Mouse (Mus musculus) forebrain, embryonic 15.5 days (tissue): ENCODE data around the gene Klhl3. TPM values are rescaled to one million over a fixed set of nuclear protein-coding genes. Genes with fewer than 3 reads are reported as not detected.

ENCODE experiments used
- ATAC-seq: fragments of 200-750 bp; cut with Nextera tagmentation; replicated peaks from 2 replicates; pipeline ENCODE4 v1.8.0; 2017; ENCODE audit warnings: mild to moderate bottlenecking, moderate TSS enrichment, moderate library complexity
- H3K27ac ChIP-seq: fragments of 300-500 bp; sonication (generic); replicated peaks from 2 replicates; pipeline ENCODE4 v1.5.1; 2015; ENCODE audit warnings: mild to moderate bottlenecking, inconsistent platforms
- H3K27me3 ChIP-seq: fragments of 300-500 bp; sonication (generic); 2 replicates; pipeline ENCODE4 v1.6.1; 2015; ENCODE audit warnings: inconsistent platforms
- H3K36me3 ChIP-seq: fragments of 300-500 bp; sonication (generic); 2 replicates; pipeline ENCODE4 v1.6.1; 2015; ENCODE audit warnings: mild to moderate bottlenecking, inconsistent platforms
- H3K4me1 ChIP-seq: fragments of 300-500 bp; sonication (generic); 2 replicates; pipeline ENCODE4 v1.6.1; 2015; ENCODE audit warnings: inconsistent platforms
- H3K4me2 ChIP-seq: fragments of 300-500 bp; sonication (generic); replicated peaks from 2 replicates; pipeline ENCODE4 v1.6.1; 2015; ENCODE audit warnings: mild to moderate bottlenecking, inconsistent platforms
- H3K4me3 ChIP-seq: fragments of 300-500 bp; sonication (generic); 2 replicates; pipeline ENCODE4 v1.5.1; 2015; ENCODE audit warnings: mild to moderate bottlenecking, inconsistent platforms
- H3K9ac ChIP-seq: fragments of 300-500 bp; sonication (generic); replicated peaks from 2 replicates; pipeline ENCODE4 v1.6.1; 2015; ENCODE audit warnings: mild to moderate bottlenecking, inconsistent platforms
- H3K9me3 ChIP-seq: fragments of 300-500 bp; sonication (generic); 2 replicates; pipeline ENCODE4 v1.6.1; 2016; ENCODE audit warnings: inconsistent platforms
- WGBS: fragments of 180-500 bp; shearing (Covaris S2); methylation state at CpG from one replicate; pipeline ENCODE4 v1.1.7; 2015; ENCODE audit warnings: mixed read lengths; 5-methylcytosine and 5-hydroxymethylcytosine counted together
- polyA plus RNA-seq: library from polyadenylated mRNA; unstranded; fragments of >200 nt; fragmentation: Nextera tagmentation; extraction: Ambion mirVana; gene quantifications from 2 replicates; pipeline ENCODE4 v1.2.1, GENCODE M21; 2015

Klhl3 gene
- polyA plus RNA-seq, result 8.6 and 9.0 TPM in 2 replicates

DNA sequence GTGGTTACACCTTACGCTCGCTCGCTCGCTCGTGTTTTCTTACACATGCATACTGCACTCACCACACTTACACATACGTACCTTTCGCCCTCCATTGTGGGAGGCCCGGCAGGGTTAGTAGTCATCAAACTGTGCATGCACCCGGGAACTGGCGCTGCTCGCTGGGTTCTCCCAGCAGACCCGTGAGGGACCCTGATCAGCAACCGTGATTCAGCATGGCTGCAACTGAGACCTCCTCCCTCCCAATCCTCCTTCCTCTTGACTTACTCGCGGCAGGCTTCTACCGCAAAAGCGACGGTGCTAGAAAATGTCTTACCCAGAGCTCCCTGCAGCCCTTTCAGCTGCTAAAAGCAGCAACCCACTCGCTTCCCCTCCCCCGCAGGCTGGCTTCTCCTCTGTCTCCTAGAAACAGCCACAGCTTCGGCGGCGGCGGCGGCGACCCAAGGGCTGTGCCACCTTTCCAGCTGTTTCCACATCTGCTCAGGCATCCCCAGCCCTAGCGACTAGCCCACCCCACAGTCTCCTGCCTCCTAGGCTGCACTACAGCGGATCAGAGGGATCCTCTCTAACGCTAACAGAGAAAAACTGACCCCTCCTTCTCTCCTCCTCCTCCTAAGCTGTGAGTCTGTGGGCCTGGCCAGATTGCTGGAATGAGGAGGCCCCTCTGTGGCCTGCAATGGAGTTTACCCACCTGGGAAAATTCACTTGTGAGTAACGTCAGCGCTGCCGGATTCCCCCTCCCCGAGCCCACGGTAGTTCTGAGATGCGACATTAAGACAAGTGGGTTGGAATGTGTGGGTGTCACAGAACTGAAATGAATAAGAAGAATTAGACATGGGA is at the start of gene Klhl3:
Gene Klhl3, minus strand, starts transcription at position 532 of the 840 bp plus-strand sequence.
- H3K36me3 ChIP-seq, result no peaks in the 10 kb centered on the region
- H3K27ac ChIP-seq, result peak within 1 kb of the TSS; percentile 91
- H3K27me3 ChIP-seq, result no peaks in the 10 kb centered on the region
- peak; percentile 88 for ATAC-seq
- under 1% methylated on average over 35 of the region's 35 CpGs for WGBS
- H3K9ac ChIP-seq, result peak within 1 kb of the TSS; percentile 70
- H3K4me1 ChIP-seq, result peaks cover 16% of the 10 kb centered on the region
- no peaks in the 10 kb centered on the region for H3K9me3 ChIP-seq
- H3K4me2 ChIP-seq, result peak within 1 kb of the TSS; percentile 86
- H3K4me3 ChIP-seq, result peak within 1 kb of the TSS; percentile 56

DNA sequence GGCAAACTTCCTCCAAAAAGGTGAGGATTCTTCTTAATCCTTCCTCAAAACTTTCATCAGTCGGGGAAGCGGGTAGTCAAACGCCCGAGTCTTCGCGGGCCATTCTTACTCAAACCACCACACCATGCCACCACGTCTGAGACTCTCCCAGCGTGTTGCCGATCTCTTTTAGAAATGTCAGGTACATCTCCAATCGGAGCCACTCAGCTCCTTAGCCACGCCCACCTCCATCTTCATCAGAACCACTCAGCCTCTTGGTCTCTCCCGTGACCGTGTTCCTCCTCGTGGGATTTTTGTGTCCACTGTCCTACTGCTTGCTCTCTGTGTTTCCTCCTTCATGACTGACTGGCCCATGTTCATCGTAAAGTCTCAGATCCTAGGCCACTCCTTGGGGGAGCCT is 47.4 kb upstream of the Klhl3 start:
- ATAC-seq, result no peak
- no peak overlapping the region for H3K27ac ChIP-seq
- H3K4me3 ChIP-seq, result no peak overlapping the region
- WGBS, result 96% methylated on average over 15 of the region's 15 CpGs
- H3K9me3 ChIP-seq, result no peaks in the 10 kb centered on the region
- no peaks in the 10 kb centered on the region for H3K27me3 ChIP-seq
- no peak overlapping the region for H3K9ac ChIP-seq
- H3K4me1 ChIP-seq, result peaks cover 12% of the 10 kb centered on the region
- peaks cover 35% of the 10 kb centered on the region for H3K36me3 ChIP-seq
- no peak overlapping the region for H3K4me2 ChIP-seq

DNA sequence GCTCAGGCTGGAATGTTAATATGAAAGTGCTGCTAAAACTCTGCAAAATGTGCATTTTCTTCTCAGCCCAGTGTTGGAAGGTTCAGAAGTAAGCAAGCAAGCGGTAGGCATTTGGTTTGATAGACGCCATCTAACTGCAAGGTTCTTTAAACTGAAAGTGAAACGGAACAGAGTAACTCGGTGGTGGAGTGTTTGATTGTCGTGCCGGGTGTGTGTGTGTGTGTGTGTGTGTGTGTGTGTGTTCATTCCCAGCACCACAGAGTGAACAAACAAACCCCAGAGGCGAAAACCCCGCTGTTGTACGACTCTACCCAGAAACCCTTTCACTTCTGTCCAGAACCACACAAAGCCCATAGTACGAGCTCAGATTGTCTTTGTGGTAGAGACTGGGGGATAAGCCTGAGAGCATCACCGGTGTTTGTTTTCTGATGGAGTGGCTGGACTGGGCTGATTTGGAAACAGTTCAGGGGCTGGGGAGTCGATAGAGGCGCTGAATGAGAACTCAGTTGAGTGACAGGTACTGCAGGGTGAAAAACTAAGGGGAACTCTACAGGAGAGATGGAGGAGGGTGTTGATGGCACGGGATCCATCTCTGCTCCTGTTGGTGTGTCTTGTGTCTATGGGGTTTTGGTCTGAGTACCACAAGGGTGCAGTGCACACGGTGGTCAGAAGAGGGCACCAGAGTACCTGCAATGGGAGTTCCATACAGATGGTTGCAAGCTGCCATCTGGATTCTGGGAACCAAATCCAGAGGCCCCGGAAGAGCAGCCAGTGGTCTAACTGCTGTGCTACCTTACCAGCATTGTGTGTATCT is 44.9 kb upstream of the Klhl3 start:
- peak overlapping the region; percentile 74 for H3K27ac ChIP-seq
- 5% methylated on average over 16 of the region's 16 CpGs for WGBS
- ATAC-seq, result peak; percentile 56

DNA sequence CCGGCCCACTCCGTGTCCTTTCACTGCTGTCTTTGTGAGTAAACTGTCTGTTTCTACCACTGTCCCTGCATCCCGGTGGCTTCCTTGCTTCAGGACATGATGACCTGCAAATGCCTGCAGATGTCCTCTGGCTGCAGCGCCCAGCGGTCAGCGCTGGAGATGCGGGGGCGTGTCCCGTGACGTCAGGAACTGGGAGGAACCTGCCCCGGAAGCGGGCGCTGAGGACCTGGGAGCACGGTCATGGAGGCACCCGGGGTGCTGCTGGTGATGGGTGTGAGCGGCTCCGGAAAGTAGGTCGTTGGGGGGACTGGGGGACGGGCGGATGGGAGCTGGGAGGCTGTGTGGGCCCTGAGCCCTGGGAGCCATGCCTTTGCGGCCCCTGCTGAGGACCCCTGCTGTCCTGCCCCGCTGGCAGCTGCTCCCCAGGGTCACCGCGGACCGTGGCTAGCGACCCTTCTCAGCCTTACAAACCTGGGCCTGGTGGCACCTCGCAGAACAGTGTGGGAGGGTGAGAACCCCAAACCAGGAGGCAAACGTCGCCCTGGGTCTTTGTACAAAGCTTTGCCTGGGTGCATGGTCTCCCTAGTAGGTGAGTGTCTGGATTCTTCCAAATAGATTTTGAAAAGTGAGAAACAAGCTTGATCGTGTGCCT is 44.2 kb upstream of the Klhl3 start, which contains the start of gene Idnk:
Gene Idnk, plus strand, starts transcription at position 203 of the 652 bp plus-strand sequence.
- under 1% methylated on average over 30 of the region's 30 CpGs for WGBS
- Histone ChIP-seq H3K4me3 (peak within 1 kb of the TSS; percentile 94), H3K4me1 (peaks cover 12% of the 10 kb centered on the region), H3K4me2 (peak within 1 kb of the TSS; percentile 94), H3K9ac (peak within 1 kb of the TSS; percentile 90), H3K9me3 (no peaks in the 10 kb centered on the region), H3K27ac (peak within 1 kb of the TSS; percentile 74), H3K36me3 (peaks cover 24% of the 10 kb centered on the region), H3K27me3 (no peaks in the 10 kb centered on the region)
- peak; percentile 81 for ATAC-seq

More for the DNA sequence above, 44.9 kb upstream of the Klhl3 start:
- H3K9me3 ChIP-seq, result no peaks in the 10 kb centered on the region
- H3K9ac ChIP-seq, result peak overlapping the region; percentile 90
- peaks cover 12% of the 10 kb centered on the region for H3K4me1 ChIP-seq
- H3K4me3 ChIP-seq, result peak overlapping the region; percentile 94
- peaks cover 30% of the 10 kb centered on the region for H3K36me3 ChIP-seq
- peak overlapping the region; percentile 94 for H3K4me2 ChIP-seq
- no peaks in the 10 kb centered on the region for H3K27me3 ChIP-seq

DNA sequence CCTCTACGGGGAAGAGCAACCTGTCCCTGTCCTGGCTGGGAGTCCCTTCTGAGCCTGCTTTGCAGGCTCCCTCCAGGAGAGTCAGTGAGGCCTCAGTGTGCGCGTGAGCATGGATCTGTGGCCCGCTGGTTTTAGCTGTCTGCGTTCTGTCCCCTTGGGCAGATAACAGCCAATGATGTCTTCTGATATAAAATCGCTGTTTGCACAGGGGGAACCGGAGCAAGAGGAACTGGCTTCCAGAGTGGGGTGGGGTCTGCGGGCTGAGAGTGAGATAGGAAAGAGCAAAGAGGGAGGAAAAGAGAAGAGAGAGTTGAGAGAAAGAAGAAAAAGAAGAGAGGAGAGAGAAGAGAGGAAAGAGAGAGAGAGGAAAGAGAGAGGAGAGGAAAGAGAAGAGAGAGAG is 43.6 kb upstream of the Klhl3 start:
- peak overlapping the region; percentile 74; the same call in 1 of the 2 replicates for H3K27ac ChIP-seq
- H3K4me1 ChIP-seq, result peaks cover 12% of the 10 kb centered on the region
- H3K4me3 ChIP-seq, result peak overlapping the region; percentile 94
- H3K27me3 ChIP-seq, result no peaks in the 10 kb centered on the region
- peaks cover 23% of the 10 kb centered on the region for H3K36me3 ChIP-seq
- H3K4me2 ChIP-seq, result peak overlapping the region; percentile 94
- H3K9ac ChIP-seq, result peak overlapping the region; percentile 90
- no peak for ATAC-seq
- 27% methylated on average over 8 of the region's 8 CpGs for WGBS
- H3K9me3 ChIP-seq, result no peaks in the 10 kb centered on the region

DNA sequence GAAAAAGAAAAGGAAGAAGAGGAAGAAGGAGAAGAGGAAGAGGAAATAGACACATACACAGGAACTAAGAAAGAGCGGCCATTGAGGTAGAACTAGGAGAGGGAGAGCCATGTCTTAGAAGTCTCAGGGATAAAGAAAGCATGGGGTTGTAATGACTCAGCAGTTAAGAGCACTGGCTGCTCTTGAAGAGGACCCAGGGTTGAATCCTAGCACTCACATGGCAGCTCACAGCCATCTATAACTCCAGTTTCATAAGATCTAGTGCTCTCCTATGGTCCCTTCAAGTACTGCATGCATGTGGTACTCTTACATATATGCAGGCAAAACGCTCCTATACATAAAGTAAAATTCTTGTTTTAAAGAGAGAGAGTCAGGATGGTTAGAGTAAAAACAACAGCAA is 42.6 kb upstream of the Klhl3 start:
- H3K4me2 ChIP-seq, result no peak overlapping the region
- ATAC-seq, result no peak
- WGBS, result 95% methylated on average over 2 of the region's 2 CpGs

DNA sequence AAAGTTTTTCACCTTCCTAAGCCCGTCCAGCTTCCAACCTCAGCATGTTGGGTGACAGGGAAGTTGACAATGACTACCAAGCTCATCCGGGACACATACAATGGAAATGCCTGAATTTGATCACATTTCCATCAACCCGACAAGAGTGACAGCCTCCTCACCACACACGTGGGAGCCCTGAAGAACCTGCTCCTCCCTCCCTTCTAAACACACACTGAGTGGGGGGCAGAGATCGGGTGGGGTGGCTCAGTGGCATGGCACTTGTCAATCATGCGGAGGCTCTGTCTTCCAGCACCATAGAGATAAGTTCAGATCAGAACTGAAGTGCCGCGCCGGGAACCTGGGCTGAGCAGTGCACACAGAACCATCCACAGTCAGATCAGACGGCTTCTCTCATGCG is 37.0 kb upstream of the Klhl3 start:
- Histone ChIP-seq H3K36me3 (no peaks in the 10 kb centered on the region), H3K4me3 (no peak overlapping the region), H3K9me3 (no peaks in the 10 kb centered on the region), H3K4me2 (no peak overlapping the region), H3K27me3 (no peaks in the 10 kb centered on the region), H3K27ac (no peak overlapping the region), H3K9ac (no peak overlapping the region), H3K4me1 (peaks cover 8% of the 10 kb centered on the region)
- ATAC-seq, result no peak
- 80% methylated on average over 11 of the region's 11 CpGs for WGBS

More for the DNA sequence above, 42.6 kb upstream of the Klhl3 start:
- H3K4me1 ChIP-seq, result peaks cover 12% of the 10 kb centered on the region
- H3K36me3 ChIP-seq, result peaks cover 14% of the 10 kb centered on the region
- no peaks in the 10 kb centered on the region for H3K27me3 ChIP-seq
- H3K4me3 ChIP-seq, result no peak overlapping the region
- no peaks in the 10 kb centered on the region for H3K9me3 ChIP-seq
- H3K27ac ChIP-seq, result no peak overlapping the region
- no peak overlapping the region for H3K9ac ChIP-seq

DNA sequence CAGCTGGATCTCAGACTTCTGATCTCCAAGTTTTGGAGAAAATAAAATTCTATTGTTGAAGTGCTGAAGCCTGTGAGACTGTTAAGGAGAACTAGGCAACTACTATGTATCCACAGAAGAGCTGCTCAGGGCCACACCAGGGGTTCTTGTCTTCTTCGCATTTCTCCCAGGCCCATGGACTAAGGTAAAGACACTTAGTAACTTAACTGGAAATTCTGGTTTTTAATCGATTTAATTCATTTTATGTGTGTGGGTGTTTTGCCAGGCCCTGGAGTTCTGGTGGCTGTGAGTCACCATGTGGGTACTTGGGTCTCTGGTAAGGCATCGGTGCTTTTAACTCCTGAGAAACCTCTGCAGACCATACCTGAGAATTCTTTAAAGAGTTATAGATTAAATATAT is 36.2 kb upstream of the Klhl3 start:
- Histone ChIP-seq H3K9ac (no peak overlapping the region), H3K4me2 (no peak overlapping the region), H3K27me3 (no peaks in the 10 kb centered on the region), H3K4me3 (no peak overlapping the region), H3K27ac (no peak overlapping the region), H3K36me3 (no peaks in the 10 kb centered on the region), H3K4me1 (peaks cover 8% of the 10 kb centered on the region), H3K9me3 (no peaks in the 10 kb centered on the region)
- no peak for ATAC-seq
- 92% methylated on average over 3 of the region's 3 CpGs for WGBS

DNA sequence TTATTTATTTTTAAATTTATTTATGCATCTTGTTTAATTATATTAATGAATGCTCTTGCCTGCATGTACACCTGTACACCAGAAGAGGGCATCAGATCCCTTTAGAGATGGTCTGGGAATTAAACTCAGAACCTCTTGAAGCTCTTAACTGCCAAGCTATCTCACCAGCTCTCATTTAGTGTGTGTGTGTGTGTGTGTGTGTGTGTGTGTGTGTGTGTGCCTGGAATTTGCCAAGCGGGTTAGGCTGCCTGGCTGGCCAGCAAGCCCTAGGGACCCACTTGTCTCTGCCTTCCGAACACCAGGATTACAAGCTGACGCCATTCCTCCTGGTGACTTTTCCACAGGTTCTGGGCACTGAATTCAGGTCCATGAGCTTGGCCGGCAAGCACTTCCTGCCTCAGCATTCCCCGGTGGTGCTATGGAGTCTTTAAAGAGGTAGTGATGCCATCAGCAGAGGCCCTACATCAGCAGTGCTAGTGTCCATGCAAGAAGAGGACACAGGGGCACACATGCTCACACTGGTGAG is 35.7 kb upstream of the Klhl3 start:
- peaks cover 8% of the 10 kb centered on the region for H3K4me1 ChIP-seq
- 61% methylated on average over 4 of the region's 5 CpGs for WGBS
- ATAC-seq, result peak; percentile 73
- H3K36me3 ChIP-seq, result no peaks in the 10 kb centered on the region
- peak overlapping the region; percentile 63 for H3K4me2 ChIP-seq
- H3K27me3 ChIP-seq, result no peaks in the 10 kb centered on the region
- H3K9ac ChIP-seq, result no peak overlapping the region
- no peak overlapping the region for H3K27ac ChIP-seq
- no peaks in the 10 kb centered on the region for H3K9me3 ChIP-seq
- peak overlapping the region; percentile 41 for H3K4me3 ChIP-seq

DNA sequence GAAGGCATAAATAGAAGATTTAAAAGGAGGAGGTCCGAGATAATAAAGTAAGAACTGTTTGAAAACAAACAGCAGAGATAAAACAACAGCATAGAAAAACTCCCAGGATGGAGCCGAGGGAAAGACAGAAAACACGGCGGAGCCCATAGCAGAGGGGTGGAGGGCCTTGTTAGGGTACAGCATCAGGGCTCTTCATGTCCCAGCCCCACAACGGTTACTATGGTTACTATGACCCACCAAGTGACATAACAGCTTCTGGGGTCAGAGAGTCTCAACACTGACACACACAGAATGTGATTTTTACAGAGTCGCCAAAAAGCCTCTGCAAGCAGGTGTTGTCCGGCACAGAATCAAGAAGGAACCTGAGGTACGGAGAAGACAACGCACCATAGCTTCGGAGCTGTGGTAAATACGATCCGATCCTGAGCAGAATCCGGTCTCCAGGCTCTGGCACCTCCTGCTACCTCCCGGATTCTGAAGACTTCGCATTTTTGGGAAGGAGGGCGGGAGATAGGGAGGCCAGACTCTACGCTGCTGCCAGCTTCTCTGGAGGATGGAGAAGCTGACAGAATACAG is 35.0 kb upstream of the Klhl3 start:
- peak; percentile 93 for ATAC-seq
- no peaks in the 10 kb centered on the region for H3K36me3 ChIP-seq
- no peaks in the 10 kb centered on the region for H3K27me3 ChIP-seq
- H3K9me3 ChIP-seq, result no peaks in the 10 kb centered on the region
- peak overlapping the region; percentile 35 for H3K27ac ChIP-seq
- peaks cover 8% of the 10 kb centered on the region for H3K4me1 ChIP-seq
- H3K4me2 ChIP-seq, result peak overlapping the region; percentile 63
- peak overlapping the region; percentile 41 for H3K4me3 ChIP-seq
- peak overlapping the region; percentile 34; the same call in 1 of the 2 replicates for H3K9ac ChIP-seq
- WGBS, result under 1% methylated on average over 17 of the region's 17 CpGs

DNA sequence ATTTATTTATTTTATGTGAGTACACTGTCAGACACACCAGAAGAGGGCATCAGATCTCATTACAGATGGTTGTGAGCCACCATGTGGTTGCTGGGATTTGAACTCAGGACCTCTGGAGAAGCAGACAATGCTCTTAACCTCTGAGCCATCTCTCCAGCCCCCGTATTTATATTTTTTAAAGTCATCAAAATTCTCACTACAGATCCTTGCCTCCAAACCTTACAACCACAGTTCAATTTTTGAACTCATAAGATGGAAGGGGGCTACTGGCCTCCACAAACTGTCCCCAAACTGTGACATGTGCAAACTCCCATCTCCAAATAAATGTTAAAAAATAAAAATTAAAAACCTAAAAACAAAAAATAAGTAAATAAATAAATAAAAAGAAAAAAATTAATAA is 34.4 kb upstream of the Klhl3 start:
- Histone ChIP-seq H3K27me3 (no peaks in the 10 kb centered on the region), H3K36me3 (no peaks in the 10 kb centered on the region), H3K9ac (no peak overlapping the region), H3K4me2 (no peak overlapping the region), H3K4me3 (no peak overlapping the region), H3K9me3 (no peaks in the 10 kb centered on the region), H3K27ac (no peak overlapping the region), H3K4me1 (peaks cover 8% of the 10 kb centered on the region)
- no peak for ATAC-seq
- 80% methylated on average over 1 of the region's 1 CpGs for WGBS
